Mouse (Mus musculus) heart, embryonic 16.5 days (tissue): ENCODE measurements around the gene Ttc4. TPM values are rescaled to one million over a fixed set of nuclear protein-coding genes. Genes with fewer than 3 reads are reported as not detected.
A peak's percentile ranks its signal among the peaks of the same experiment; 100 is the strongest.

Experiments used
- ATAC-seq: fragments of 200-750 bp; cut with Nextera tagmentation; replicated peaks from 2 replicates; pipeline ENCODE4 v1.8.0; 2017; ENCODE audit warnings: moderate number of reproducible peaks; ENCODE audit not compliant: insufficient read depth, low FRiP score; ENCODE audit errors: extremely low read depth
- H3K27ac ChIP-seq: fragments of 300-500 bp; sonication (generic); 2 replicates; pipeline ENCODE4 v1.5.1; 2014; ENCODE audit warnings: mild to moderate bottlenecking, low read length, control low read depth, moderate library complexity
- H3K27me3 ChIP-seq: fragments of 300-500 bp; sonication (generic); 2 replicates; pipeline ENCODE4 v1.6.1; 2014; ENCODE audit warnings: low read length, mixed read lengths; ENCODE audit not compliant: control insufficient read depth, insufficient read depth
- H3K36me3 ChIP-seq: fragments of 300-500 bp; sonication (generic); 2 replicates; pipeline ENCODE4 v1.6.1; 2014; ENCODE audit not compliant: control insufficient read depth, insufficient read depth
- H3K4me1 ChIP-seq: fragments of 300-500 bp; sonication (generic); 2 replicates; pipeline ENCODE4 v1.6.1; 2014; ENCODE audit warnings: low read length, mixed read lengths; ENCODE audit not compliant: control insufficient read depth, insufficient read depth
- H3K4me2 ChIP-seq: fragments of 300-500 bp; sonication (generic); 2 replicates; pipeline ENCODE4 v1.6.1; 2014; ENCODE audit warnings: low read depth, mild to moderate bottlenecking, control low read depth, low read length
- H3K4me3 ChIP-seq: fragments of 300-500 bp; sonication (generic); 2 replicates; pipeline ENCODE4 v1.5.1; 2014; ENCODE audit warnings: mild to moderate bottlenecking, control low read depth, low read length
- H3K9ac ChIP-seq: fragments of 300-500 bp; sonication (generic); 2 replicates; pipeline ENCODE4 v1.6.1; 2014; ENCODE audit warnings: low read length, control low read depth
- H3K9me3 ChIP-seq: fragments of 300-500 bp; sonication (generic); replicated peaks from 2 replicates; pipeline ENCODE4 v1.6.1; 2016; ENCODE audit warnings: low read length; ENCODE audit not compliant: control insufficient read depth
- WGBS: fragments of 180-500 bp; shearing (Covaris S2); extraction: QIAGEN DNeasy Blood & Tissue Kit; methylation state at CpG from one replicate; pipeline ENCODE4 v1.1.7; 2014; 5-methylcytosine and 5-hydroxymethylcytosine counted together
- polyA plus RNA-seq: library from polyadenylated mRNA; unstranded; fragments of >200 nt; fragmentation: Nextera tagmentation; extraction: Ambion mirVana; gene quantifications from 2 replicates; pipeline ENCODE4 v1.2.1, GENCODE M21; 2015

Gene Ttc4
- polyA plus RNA-seq, 1 experiment from 2014 or later = 62.8 TPM

- H3K4me2 ChIP-seq = no peak overlapping the region
- no peaks in the 10 kb centered on the region for H3K36me3 ChIP-seq
- H3K9me3 ChIP-seq = no peaks in the 10 kb centered on the region
- no peak overlapping the region for H3K27ac ChIP-seq
- H3K27me3 ChIP-seq = peaks cover 69% of the 10 kb centered on the region
- ATAC-seq = no peak
- WGBS = 84% methylated on average over 10 of the region's 10 CpGs
- no peaks in the 10 kb centered on the region for H3K4me1 ChIP-seq
- H3K4me3 ChIP-seq = no peak overlapping the region
- no peak overlapping the region for H3K9ac ChIP-seq
Measured at GRCm38 (mm10) chr4:106624271-106624670, 54.5 kb downstream of the Ttc4 start.

GRCm38 (mm10) chr4:106622712-106623111, 56.0 kb downstream of the Ttc4 start:
- H3K9ac ChIP-seq = no peak overlapping the region

GRCm38 (mm10) chr4:106622030-106622493, 56.7 kb downstream of the Ttc4 start, which contains the start of gene Ttc22:
Ttc22 (plus strand) TSS chr4:106622432.
- no peak within 1 kb of the TSS for H3K27ac ChIP-seq
- H3K9me3 ChIP-seq = no peaks in the 10 kb centered on the region
- ATAC-seq = no peak
- H3K4me2 ChIP-seq = peak within 1 kb of the TSS; percentile 6; the same call in 1 of the 2 replicates
- H3K27me3 ChIP-seq = peaks cover 59% of the 10 kb centered on the region
- H3K36me3 ChIP-seq = no peaks in the 10 kb centered on the region
- WGBS = 16% methylated on average over 16 of the region's 16 CpGs
- no peak within 1 kb of the TSS for H3K4me3 ChIP-seq
- H3K4me1 ChIP-seq = no peaks in the 10 kb centered on the region
- H3K9ac ChIP-seq = no peak within 1 kb of the TSS

More at GRCm38 (mm10) chr4:106622712-106623111, 56.0 kb downstream of the Ttc4 start:
- Histone ChIP-seq H3K4me2 (no peak overlapping the region; the same call in 1 of the 2 replicates), H3K4me1 (no peaks in the 10 kb centered on the region), H3K4me3 (no peak overlapping the region), H3K27ac (no peak overlapping the region), H3K36me3 (no peaks in the 10 kb centered on the region), H3K9me3 (no peaks in the 10 kb centered on the region), H3K27me3 (peaks cover 64% of the 10 kb centered on the region)
- ATAC-seq = no peak
- WGBS = 25% methylated on average over 28 of the region's 28 CpGs

GRCm38 (mm10) chr4:106621428-106621827, 57.3 kb downstream of the Ttc4 start:
- Histone ChIP-seq H3K27me3 (peaks cover 60% of the 10 kb centered on the region), H3K4me3 (no peak overlapping the region), H3K9me3 (no peaks in the 10 kb centered on the region), H3K4me1 (0 out of 2 replicates have a peak, but pooled peaks cover 2% of the 10 kb centered on the region), H3K36me3 (no peaks in the 10 kb centered on the region), H3K9ac (no peak overlapping the region), H3K4me2 (no peak overlapping the region), H3K27ac (no peak overlapping the region)
- ATAC-seq = no peak
- WGBS = 57% methylated on average over 3 of the region's 3 CpGs

GRCm38 (mm10) chr4:106618898-106619297, 59.8 kb downstream of the Ttc4 start:
- WGBS = 76% methylated on average over 4 of the region's 4 CpGs
- Histone ChIP-seq H3K27me3 (peaks cover 46% of the 10 kb centered on the region), H3K4me2 (no peak overlapping the region), H3K4me1 (0 out of 2 replicates have a peak, but pooled peaks cover 2% of the 10 kb centered on the region), H3K27ac (no peak overlapping the region), H3K4me3 (no peak overlapping the region), H3K9me3 (no peaks in the 10 kb centered on the region), H3K36me3 (no peaks in the 10 kb centered on the region), H3K9ac (no peak overlapping the region)
- ATAC-seq = no peak

GRCm38 (mm10) chr4:106617056-106617455, 61.7 kb downstream of the Ttc4 start, which contains the start of gene Lexm:
Lexm (minus strand) TSS chr4:106617241.
- H3K36me3 ChIP-seq = no peaks in the 10 kb centered on the region
- no peak within 1 kb of the TSS for H3K4me3 ChIP-seq
- peak within 1 kb of the TSS; percentile 49; the same call in 1 of the 2 replicates for H3K4me2 ChIP-seq
- peaks cover 27% of the 10 kb centered on the region for H3K27me3 ChIP-seq
- no peak within 1 kb of the TSS for H3K9ac ChIP-seq
- 0 out of 2 replicates have a peak, but pooled peaks cover 2% of the 10 kb centered on the region for H3K4me1 ChIP-seq
- no peak within 1 kb of the TSS for H3K27ac ChIP-seq
- no peaks in the 10 kb centered on the region for H3K9me3 ChIP-seq
- no peak for ATAC-seq
- 2% methylated on average over 19 of the region's 19 CpGs for WGBS

GRCm38 (mm10) chr4:106615637-106616036, 63.1 kb downstream of the Ttc4 start:
- Histone ChIP-seq H3K9ac (no peak overlapping the region), H3K27ac (no peak overlapping the region), H3K36me3 (no peaks in the 10 kb centered on the region), H3K9me3 (no peaks in the 10 kb centered on the region), H3K4me2 (no peak overlapping the region), H3K27me3 (peaks cover 15% of the 10 kb centered on the region), H3K4me1 (0 out of 2 replicates have a peak, but pooled peaks cover 2% of the 10 kb centered on the region), H3K4me3 (no peak overlapping the region)
- 69% methylated on average over 12 of the region's 12 CpGs for WGBS
- no peak for ATAC-seq

GRCm38 (mm10) chr4:106614881-106615280, 63.9 kb downstream of the Ttc4 start:
- no peak overlapping the region for H3K4me3 ChIP-seq
- no peak overlapping the region for H3K4me2 ChIP-seq
- no peak for ATAC-seq
- no peak overlapping the region for H3K27ac ChIP-seq
- no peaks in the 10 kb centered on the region; the same call in 1 of the 2 replicates for H3K9me3 ChIP-seq
- peaks cover 14% of the 10 kb centered on the region for H3K27me3 ChIP-seq
- WGBS = 63% methylated on average over 9 of the region's 9 CpGs
- H3K36me3 ChIP-seq = no peaks in the 10 kb centered on the region
- H3K9ac ChIP-seq = no peak overlapping the region
- H3K4me1 ChIP-seq = 0 out of 2 replicates have a peak, but pooled peaks cover 2% of the 10 kb centered on the region

- H3K4me3 ChIP-seq = no peak overlapping the region
- 42% methylated on average over 7 of the region's 7 CpGs for WGBS
- H3K27me3 ChIP-seq = peaks cover 10% of the 10 kb centered on the region
- no peak overlapping the region for H3K27ac ChIP-seq
- no peak overlapping the region for H3K4me2 ChIP-seq
- no peak overlapping the region for H3K9ac ChIP-seq
- H3K36me3 ChIP-seq = no peaks in the 10 kb centered on the region
- H3K9me3 ChIP-seq = no peaks in the 10 kb centered on the region; the same call in 1 of the 2 replicates
- ATAC-seq = peak; percentile 64
- H3K4me1 ChIP-seq = 0 out of 2 replicates have a peak, but pooled peaks cover 2% of the 10 kb centered on the region
Measured at GRCm38 (mm10) chr4:106614180-106614797, 64.5 kb downstream of the Ttc4 start.
